Mouse (Mus musculus): ENCODE measurements around the gene Hic2. TPM values are rescaled to one million over a fixed set of nuclear protein-coding genes. Genes with fewer than 3 reads are reported as not detected.

The Hic2 gene
- 0.59 TPM for polyA plus RNA-seq (2014; fragmentation: Illumina TruSeq; extraction: RNeasy Lipid Tissue Mini Kit (QIAGEN cat#74804); ENCODE audit: low replicate concordance)

DNA sequence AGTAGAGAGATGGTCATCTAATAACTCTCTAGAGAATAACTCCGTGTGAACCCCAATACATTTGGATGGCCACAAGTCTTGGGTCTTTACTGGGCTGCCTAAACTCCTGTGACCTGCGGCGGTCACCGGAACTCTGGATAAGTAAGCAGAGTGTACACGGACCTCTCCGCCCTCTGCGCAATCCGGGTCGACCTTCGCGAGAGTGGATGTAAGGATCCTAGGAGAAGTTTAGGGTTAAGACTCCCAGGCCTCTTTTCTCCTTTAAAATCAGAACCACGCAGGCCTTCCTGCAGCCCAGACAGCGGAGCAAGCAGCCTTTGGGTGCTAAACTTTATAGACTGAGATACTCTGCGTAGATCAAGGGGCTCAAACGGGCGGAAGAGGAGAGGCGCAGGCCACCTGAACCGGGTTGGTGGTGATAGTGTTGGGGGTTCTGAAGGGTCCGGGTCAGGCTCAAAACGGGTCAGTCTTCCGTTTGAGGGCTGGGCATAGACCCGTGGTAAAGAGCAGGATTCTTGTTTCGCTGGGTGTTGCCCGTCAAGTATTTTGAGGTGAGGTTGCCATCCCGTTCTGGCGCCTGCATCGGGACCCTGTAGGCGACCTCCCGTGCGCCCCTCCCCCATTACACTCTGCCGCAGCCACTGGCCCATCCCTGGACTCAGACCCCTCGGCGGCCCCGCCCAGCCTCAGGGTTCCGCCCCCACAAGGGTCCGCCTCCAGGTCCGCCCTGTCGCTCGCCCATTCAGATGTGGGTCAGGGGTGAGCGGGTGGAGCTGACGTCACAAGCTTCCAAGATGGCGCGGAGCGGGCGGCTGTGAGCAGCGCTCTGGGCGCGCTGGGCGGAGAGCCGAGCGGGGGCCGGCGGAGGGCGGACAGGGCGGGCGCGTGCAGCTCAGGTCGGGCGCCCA is at the start of gene Hic2:
TSS of gene Hic2 (plus strand) at position 779 of the 908 bp plus-strand sequence.

GRCm38 (mm10) chr16:17202549-17202948 is 30.8 kb upstream of the Hic2 start, which contains the start of gene Ube2l3:
TSS of gene Ube2l3 (minus strand) at chr16:17202649.

GRCm38 (mm10) chr16:17208389-17209361 is 24.7 kb upstream of the Hic2 start, which contains the start of gene Rimbp3:
TSS of gene Rimbp3 (plus strand) at chr16:17208603.

GRCm38 (mm10) chr16:17275721-17276120 is 42.3 kb downstream of the Hic2 start, which contains the start of gene Tmem191c:
TSS of gene Tmem191c (plus strand) at chr16:17276077.

Other genes starting within 250 kb of the Hic2 start
- gene Ypel1, start 163.9 kb upstream of the Hic2 start, polyA plus RNA-seq (2014; fragmentation: Illumina TruSeq; extraction: RNeasy Lipid Tissue Mini Kit (QIAGEN cat#74804); ENCODE audit: low replicate concordance) = 0.26 TPM
- 123 TPM for gene Ppil2, start 122.3 kb upstream of the Hic2 start, polyA plus RNA-seq (2014; fragmentation: Illumina TruSeq; extraction: RNeasy Lipid Tissue Mini Kit (QIAGEN cat#74804); ENCODE audit: low replicate concordance)
- not detected for gene 2610318N02Rik, start 108.4 kb upstream of the Hic2 start, polyA plus RNA-seq (2014; fragmentation: Illumina TruSeq; extraction: RNeasy Lipid Tissue Mini Kit (QIAGEN cat#74804); ENCODE audit: low replicate concordance)
- gene Sdf2l1, start 101.2 kb upstream of the Hic2 start, polyA plus RNA-seq (2014; fragmentation: Illumina TruSeq; extraction: RNeasy Lipid Tissue Mini Kit (QIAGEN cat#74804); ENCODE audit: low replicate concordance) = 8.6 TPM
- gene Ydjc, start 89.0 kb upstream of the Hic2 start, polyA plus RNA-seq (2014; fragmentation: Illumina TruSeq; extraction: RNeasy Lipid Tissue Mini Kit (QIAGEN cat#74804); ENCODE audit: low replicate concordance) = not detected
- 1.7 TPM for gene Ccdc116, start 86.3 kb upstream of the Hic2 start, polyA plus RNA-seq (2014; fragmentation: Illumina TruSeq; extraction: RNeasy Lipid Tissue Mini Kit (QIAGEN cat#74804); ENCODE audit: low replicate concordance)
- 200 TPM for gene Ube2l3, start 30.9 kb upstream of the Hic2 start, polyA plus RNA-seq (2014; fragmentation: Illumina TruSeq; extraction: RNeasy Lipid Tissue Mini Kit (QIAGEN cat#74804); ENCODE audit: low replicate concordance)
- gene Rimbp3, start 25.0 kb upstream of the Hic2 start, polyA plus RNA-seq (2014; fragmentation: Illumina TruSeq; extraction: RNeasy Lipid Tissue Mini Kit (QIAGEN cat#74804); ENCODE audit: low replicate concordance) = not detected
- gene Tmem191c, start 42.5 kb downstream of the Hic2 start, polyA plus RNA-seq (2014; fragmentation: Illumina TruSeq; extraction: RNeasy Lipid Tissue Mini Kit (QIAGEN cat#74804); ENCODE audit: low replicate concordance) = not detected
- gene Serpind1, start 97.8 kb downstream of the Hic2 start, polyA plus RNA-seq (2014; fragmentation: Illumina TruSeq; extraction: RNeasy Lipid Tissue Mini Kit (QIAGEN cat#74804); ENCODE audit: low replicate concordance) = not detected
- gene Snap29, start 172.4 kb downstream of the Hic2 start, polyA plus RNA-seq (2014; fragmentation: Illumina TruSeq; extraction: RNeasy Lipid Tissue Mini Kit (QIAGEN cat#74804); ENCODE audit: low replicate concordance) = 115 TPM
- gene Pi4ka, start 172.7 kb downstream of the Hic2 start, polyA plus RNA-seq (2014; fragmentation: Illumina TruSeq; extraction: RNeasy Lipid Tissue Mini Kit (QIAGEN cat#74804); ENCODE audit: low replicate concordance) = 10.9 TPM
- gene Crkl, start 218.4 kb downstream of the Hic2 start, polyA plus RNA-seq (2014; fragmentation: Illumina TruSeq; extraction: RNeasy Lipid Tissue Mini Kit (QIAGEN cat#74804); ENCODE audit: low replicate concordance) = 26.2 TPM

All from small intestine, adult 10 weeks (tissue).